ENCODE assay signal across 13 mouse cellular contexts in the genomic region with DNA sequence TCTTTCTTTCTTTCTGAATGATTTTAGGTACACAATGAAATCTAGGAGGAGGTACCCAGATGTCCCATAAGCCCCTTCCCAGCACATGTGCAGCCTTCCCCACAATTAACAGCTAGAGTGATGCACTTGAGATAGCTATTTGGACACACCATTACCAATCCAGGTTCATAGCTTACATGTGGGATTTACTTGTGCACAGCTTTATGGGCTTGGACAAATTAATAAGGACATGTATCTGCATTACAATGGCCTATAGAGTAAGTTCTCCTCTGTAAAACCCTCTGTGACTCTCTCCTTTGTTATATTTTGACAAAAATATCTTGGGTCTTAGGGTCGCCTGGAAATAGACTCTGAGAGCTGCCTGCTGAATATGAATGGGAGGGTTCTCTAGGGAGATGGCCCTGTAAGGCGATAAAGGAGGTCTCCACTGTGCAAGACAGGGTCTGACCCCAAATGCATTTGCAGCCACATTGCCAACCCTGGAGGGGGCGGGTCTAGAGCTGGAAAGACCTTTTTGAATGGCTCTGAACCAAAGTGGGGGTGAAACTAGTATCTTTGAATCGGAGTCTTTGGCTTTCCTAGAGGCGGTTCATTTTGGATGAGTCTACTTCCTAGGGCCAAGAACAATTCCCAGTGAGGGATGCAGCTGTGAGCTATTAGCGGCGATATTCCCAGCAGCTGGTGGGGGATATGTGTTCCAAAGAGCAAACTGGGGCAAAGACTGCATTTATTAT.
DNase-seq lines count a peak whose midpoint lies in the region; ATAC-seq and TF ChIP-seq lines count a peak whose summit lies in the region.
"Had no signal": no experiment of that assay in that cellular context is flagged by ENCODE, and none has a peak within 500 bp of the region (broad histone marks: within the 10 kb centered on the region; RNA-seq: fewer than 3 reads in every experiment).

No protein-coding gene starts in this region.

- no peak for TF ChIP-seq CTCF in cerebellum, adult 2 months (IDR thresholded peaks at IDR 0.05; ENCODE audit: borderline replicate concordance, insufficient read depth, low read depth, low read length)

- no peaks in the 10 kb centered on the region for H3K36me3 ChIP-seq in midbrain, embryonic 14.5 days (ENCODE audit: control insufficient read depth, insufficient read depth, low read length)

- H3K4me1 ChIP-seq in midbrain, embryonic 14.5 days (ENCODE audit: control insufficient read depth, insufficient read depth, low read length): peaks cover 7% of the 10 kb centered on the region
- H3K4me1 ChIP-seq in cerebellum, adult 2 months (ENCODE audit: control insufficient read depth, insufficient read depth, low read length): no peaks in the 10 kb centered on the region

- H3K4me2 ChIP-seq in midbrain, embryonic 14.5 days (ENCODE audit: low read length): no peak overlapping the region

- peak; percentile 62; the same call in 1 of the 2 replicates for ATAC-seq in midbrain, embryonic 14.5 days (ENCODE audit: low FRiP score, low TSS enrichment)
- ATAC-seq: liver, postnatal 0 days had no signal

- no peak overlapping the region for H3K9ac ChIP-seq in midbrain, embryonic 14.5 days (replicated peaks; ENCODE audit: low read length)
- H3K9ac ChIP-seq: liver, postnatal 0 days had no signal

- no peak for TF ChIP-seq POLR2A in cerebellum, adult 2 months (IDR thresholded peaks at IDR 0.05; ENCODE audit: borderline replicate concordance, insufficient read depth, low read length)

- H3K27ac ChIP-seq in midbrain, embryonic 14.5 days (replicated peaks; ENCODE audit: low read depth, low read length): no peak overlapping the region
- H3K27ac ChIP-seq in cerebellum, adult 2 months (ENCODE audit: insufficient read depth, low read length): no peak overlapping the region

- no peaks in the 10 kb centered on the region; the same call in 1 of the 2 replicates for H3K9me3 ChIP-seq in midbrain, embryonic 14.5 days (ENCODE audit: control insufficient read depth, low read length)

- DNase-seq in embryo, embryonic 11 days: peak; percentile 44
- DNase-seq in embryo, embryonic 10 days (ENCODE audit: low spot score): no peak
- peak; percentile 48 to 51 for DNase-seq in kidney, postnatal 4 days
- no peak for DNase-seq in kidney, postnatal 36 days
- DNase-seq in gastrocnemius, postnatal 25 days: peak; percentile 35
- peak; percentile 53 for DNase-seq in midbrain, embryonic 14.5 days
- DNase-seq in cerebellum, adult 2 months: no peak
- DNase-seq in lung, postnatal 4 days: no peak
- DNase-seq: cerebellum, adult 9-10 months; kidney, postnatal 25 days; liver, postnatal 0 days; thymus, postnatal 25 days had no signal

- no peaks in the 10 kb centered on the region for H3K27me3 ChIP-seq in midbrain, embryonic 14.5 days (ENCODE audit: control insufficient read depth, insufficient read depth, low read length)
- H3K27me3 ChIP-seq in cerebellum, adult 2 months (ENCODE audit: control insufficient read depth, insufficient read depth, low read length): no peaks in the 10 kb centered on the region; the same call in 1 of the 2 replicates
- H3K27me3 ChIP-seq: megakaryocyte, embryonic 14.5 days had no signal

- H3K4me3 ChIP-seq in midbrain, embryonic 14.5 days (replicated peaks; ENCODE audit: low read depth, low read length): no peak overlapping the region
- H3K4me3 ChIP-seq in cerebellum, adult 2 months (replicated peaks; ENCODE audit: insufficient read depth, low read depth, low read length): no peak overlapping the region
- H3K4me3 ChIP-seq: megakaryocyte, embryonic 14.5 days had no signal

- whole genome bisulfite sequencing in midbrain, embryonic 14.5 days: 7% methylated on average over 7 of the region's 7 CpGs
- 24% methylated on average over 7 of the region's 7 CpGs for WGBS in cerebellum, adult 2 months

Comparison
In these comparisons a context has a peak if more than half of its experiments do, and no peak if none do; other contexts are left out.
1. DNase-seq: peak in embryo, embryonic 11 days (single experiment), kidney, postnatal 4 days (2 of 2), gastrocnemius, postnatal 25 days (single experiment) and midbrain, embryonic 14.5 days (single experiment); none in embryo, embryonic 10 days (single experiment), kidney, postnatal 36 days (0 of 2), cerebellum, adult 2 months (0 of 2) and lung, postnatal 4 days (0 of 2).